Comparison of ENCODE assay signal across 12 mouse cellular contexts in genomic region chr1:190562865-190563457, GRCm38 (mm10).
A peak's percentile ranks its signal among the peaks of the same experiment; 100 is the strongest.
DNase-seq lines count a peak whose midpoint lies in the region; ATAC-seq and TF ChIP-seq lines count a peak whose summit lies in the region.
"Had no signal": no experiment of that assay in that cellular context is flagged by ENCODE, and none has a peak within 500 bp of the region (broad histone marks: within the 10 kb centered on the region; RNA-seq: fewer than 3 reads in every experiment).

No protein-coding gene starts in this region.

- H3K4me1 ChIP-seq in hindbrain, embryonic 11.5 days (replicated peaks; ENCODE audit: control insufficient read depth, insufficient read depth, low read length): no peaks in the 10 kb centered on the region
- H3K4me1 ChIP-seq in hindbrain, embryonic 12.5 days: 0 out of 2 replicates have a peak, but pooled peaks cover 3% of the 10 kb centered on the region
- H3K4me1 ChIP-seq in lung, postnatal 0 days (ENCODE audit: insufficient read depth, low read depth, low read length): no peaks in the 10 kb centered on the region
- H3K4me1 ChIP-seq in midbrain, embryonic 12.5 days: peaks cover 2% of the 10 kb centered on the region; the same call in 1 of the 2 replicates
- no peaks in the 10 kb centered on the region for H3K4me1 ChIP-seq in stomach, postnatal 0 days (replicated peaks; ENCODE audit: control insufficient read depth, insufficient read depth)
- H3K4me1 ChIP-seq in liver, embryonic 12.5 days: 0 out of 2 replicates have a peak, but pooled peaks cover 2% of the 10 kb centered on the region

- intact Hi-C loops in left cerebral cortex, postnatal 36 days (cut with DNase I): no loop called here

- no peak overlapping the region for H3K4me3 ChIP-seq in hindbrain, embryonic 11.5 days (ENCODE audit: low read depth, low read length)
- H3K4me3 ChIP-seq in hindbrain, embryonic 12.5 days: no peak overlapping the region
- no peak overlapping the region for H3K4me3 ChIP-seq in lung, postnatal 0 days (ENCODE audit: low read depth, low read length)
- H3K4me3 ChIP-seq in midbrain, embryonic 12.5 days: no peak overlapping the region
- H3K4me3 ChIP-seq in stomach, postnatal 0 days (ENCODE audit: low read depth, low read length): no peak overlapping the region
- H3K4me3 ChIP-seq in liver, embryonic 12.5 days: no peak overlapping the region

- no peak overlapping the region for H3K9ac ChIP-seq in hindbrain, embryonic 11.5 days (ENCODE audit: low read depth, low read length)
- H3K9ac ChIP-seq in hindbrain, embryonic 12.5 days: no peak overlapping the region
- H3K9ac ChIP-seq in lung, postnatal 0 days (replicated peaks; ENCODE audit: low read depth): no peak overlapping the region
- H3K9ac ChIP-seq in midbrain, embryonic 12.5 days (replicated peaks): no peak overlapping the region
- H3K9ac ChIP-seq in stomach, postnatal 0 days (ENCODE audit: low read length): no peak overlapping the region
- H3K9ac ChIP-seq in liver, embryonic 12.5 days: no peak overlapping the region
- H3K9ac ChIP-seq: liver, postnatal 0 days had no signal

- H3K9me3 ChIP-seq in hindbrain, embryonic 11.5 days (ENCODE audit: control insufficient read depth, low read length): no peaks in the 10 kb centered on the region
- H3K9me3 ChIP-seq in hindbrain, embryonic 12.5 days (replicated peaks): no peaks in the 10 kb centered on the region
- no peaks in the 10 kb centered on the region for H3K9me3 ChIP-seq in lung, postnatal 0 days (ENCODE audit: low read length)
- H3K9me3 ChIP-seq in midbrain, embryonic 12.5 days: no peaks in the 10 kb centered on the region
- no peaks in the 10 kb centered on the region for H3K9me3 ChIP-seq in stomach, postnatal 0 days (ENCODE audit: control insufficient read depth, low read length)
- no peaks in the 10 kb centered on the region for H3K9me3 ChIP-seq in liver, embryonic 12.5 days (replicated peaks)

- TF ChIP-seq CTCF in lung, postnatal 0 days (IDR thresholded peaks at IDR 0.05): no peak
- no peak; the same call in 1 of the 2 replicates for TF ChIP-seq CTCF in stomach, postnatal 0 days (IDR thresholded peaks at IDR 0.05; ENCODE audit: low read depth)

- DNase-seq in hindbrain, embryonic 11.5 days (ENCODE audit: low spot score): peak; percentile 8
- DNase-seq in lung, postnatal 0 days (ENCODE audit: low spot score): peak; percentile 34
- no peak for DNase-seq in lung, adult 18-20 months
- no peak for DNase-seq in stomach, postnatal 0 days (ENCODE audit: low spot score)
- DNase-seq in left cerebral cortex, postnatal 36 days (ENCODE audit: low spot score in 2 of 2): no peak
- DNase-seq: cerebellum, adult 9-10 months; liver, postnatal 0 days; thymus, postnatal 4 days had no signal

- no peak overlapping the region for H3K4me2 ChIP-seq in hindbrain, embryonic 11.5 days (replicated peaks; ENCODE audit: low read depth, low read length)
- no peak overlapping the region for H3K4me2 ChIP-seq in hindbrain, embryonic 12.5 days (replicated peaks)
- no peak overlapping the region for H3K4me2 ChIP-seq in lung, postnatal 0 days (replicated peaks; ENCODE audit: low read depth, low read length)
- no peak overlapping the region for H3K4me2 ChIP-seq in midbrain, embryonic 12.5 days (replicated peaks)
- 0 out of 2 replicates have a peak overlapping the region, but pooled peaks have one; percentile 3 for H3K4me2 ChIP-seq in stomach, postnatal 0 days (replicated peaks; ENCODE audit: low read depth)
- H3K4me2 ChIP-seq in liver, embryonic 12.5 days: no peak overlapping the region

- no peak overlapping the region for H3K27ac ChIP-seq in hindbrain, embryonic 11.5 days (ENCODE audit: low read depth, low read length)
- no peak overlapping the region for H3K27ac ChIP-seq in hindbrain, embryonic 12.5 days
- no peak overlapping the region for H3K27ac ChIP-seq in lung, postnatal 0 days (ENCODE audit: low read length)
- H3K27ac ChIP-seq in midbrain, embryonic 12.5 days (replicated peaks): no peak overlapping the region
- H3K27ac ChIP-seq in stomach, postnatal 0 days (replicated peaks): no peak overlapping the region
- H3K27ac ChIP-seq in liver, embryonic 12.5 days: no peak overlapping the region
- H3K27ac ChIP-seq: hindbrain, postnatal 0 days had no signal

- 57% methylated on average over 13 of the region's 13 CpGs for WGBS in hindbrain, embryonic 11.5 days
- WGBS in hindbrain, embryonic 12.5 days: 52% methylated on average over 13 of the region's 13 CpGs
- 32% methylated on average over 13 of the region's 13 CpGs for WGBS in lung, postnatal 0 days
- WGBS in midbrain, embryonic 12.5 days: 14% methylated on average over 13 of the region's 13 CpGs
- 25% methylated on average over 13 of the region's 13 CpGs for WGBS in stomach, postnatal 0 days
- WGBS in liver, embryonic 12.5 days (ENCODE audit: insufficient replicate concordance): 44% methylated on average over 13 of the region's 13 CpGs

- no peak; the same call in 1 of the 2 replicates for ATAC-seq in hindbrain, embryonic 11.5 days (ENCODE audit: low FRiP score)
- no peak for ATAC-seq in hindbrain, embryonic 12.5 days (ENCODE audit: low FRiP score)
- peak; percentile 40 for ATAC-seq in lung, postnatal 0 days
- peak; percentile 49 for ATAC-seq in midbrain, embryonic 12.5 days (ENCODE audit: low FRiP score, low read depth)
- ATAC-seq in stomach, postnatal 0 days (ENCODE audit: low FRiP score, low TSS enrichment): no peak
- ATAC-seq in liver, embryonic 12.5 days: no peak
- ATAC-seq: hindbrain, postnatal 0 days; liver, postnatal 0 days had no signal

- H3K36me3 ChIP-seq in hindbrain, embryonic 11.5 days (ENCODE audit: control insufficient read depth, insufficient read depth, low read length): no peaks in the 10 kb centered on the region
- H3K36me3 ChIP-seq in hindbrain, embryonic 12.5 days: no peaks in the 10 kb centered on the region
- H3K36me3 ChIP-seq in lung, postnatal 0 days (ENCODE audit: insufficient read depth, low read length): no peaks in the 10 kb centered on the region
- H3K36me3 ChIP-seq in midbrain, embryonic 12.5 days: no peaks in the 10 kb centered on the region
- no peaks in the 10 kb centered on the region for H3K36me3 ChIP-seq in stomach, postnatal 0 days (ENCODE audit: control insufficient read depth, insufficient read depth, low read length)
- no peaks in the 10 kb centered on the region for H3K36me3 ChIP-seq in liver, embryonic 12.5 days

- no peak for TF ChIP-seq EP300 in lung, postnatal 0 days (IDR thresholded peaks at IDR 0.05)
- TF ChIP-seq EP300 in stomach, postnatal 0 days (optimal IDR thresholded peaks at IDR 0.05): no peak

- no peaks in the 10 kb centered on the region for H3K27me3 ChIP-seq in hindbrain, embryonic 11.5 days (ENCODE audit: control insufficient read depth, insufficient read depth, low read length)
- H3K27me3 ChIP-seq in hindbrain, embryonic 12.5 days: no peaks in the 10 kb centered on the region
- H3K27me3 ChIP-seq in lung, postnatal 0 days (replicated peaks; ENCODE audit: insufficient read depth, low read length): no peaks in the 10 kb centered on the region
- peaks cover 41% of the 10 kb centered on the region for H3K27me3 ChIP-seq in midbrain, embryonic 12.5 days
- H3K27me3 ChIP-seq in stomach, postnatal 0 days (ENCODE audit: control insufficient read depth, insufficient read depth, low read length): no peaks in the 10 kb centered on the region
- H3K27me3 ChIP-seq in liver, embryonic 12.5 days (replicated peaks): no peaks in the 10 kb centered on the region

Comparison
In these comparisons a context has a peak if more than half of its experiments do, and no peak if none do; other contexts are left out.
1. DNase-seq: peak in hindbrain, embryonic 11.5 days (single experiment) and lung, postnatal 0 days (single experiment); none in lung, adult 18-20 months (0 of 2), stomach, postnatal 0 days (single experiment) and left cerebral cortex, postnatal 36 days (0 of 2).
2. ATAC-seq: peak in lung, postnatal 0 days (single experiment) and midbrain, embryonic 12.5 days (single experiment); none in hindbrain, embryonic 11.5 days (single experiment), hindbrain, embryonic 12.5 days (single experiment), stomach, postnatal 0 days (single experiment) and liver, embryonic 12.5 days (single experiment).